Mouse (Mus musculus): ENCODE results near the gene Atp8b4.

DNA sequence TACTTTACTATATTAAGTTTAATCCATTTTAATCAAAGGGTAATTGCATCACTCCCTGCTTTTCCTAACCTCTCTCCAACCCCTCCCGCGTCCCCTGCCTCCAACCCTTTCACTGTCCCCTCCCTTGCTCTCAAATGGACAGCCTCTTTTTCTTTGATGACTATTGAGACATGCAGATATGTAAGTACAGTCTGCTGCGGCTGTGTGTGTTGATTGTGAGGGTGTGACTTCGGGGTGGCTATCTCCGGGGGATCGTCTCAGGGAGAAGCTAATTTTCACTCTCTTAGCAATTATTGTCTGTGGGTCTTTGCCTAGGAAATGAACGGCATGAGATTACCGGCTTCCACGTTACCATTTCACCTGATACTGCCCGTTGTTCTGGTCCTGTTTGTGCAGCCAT is 21.0 kb upstream of the Atp8b4 start:
- TF ChIP-seq EP300 (IDR thresholded peaks at IDR 0.05; ENCODE audit: insufficient read depth, low read depth, low read length) = no peak
- TF ChIP-seq CTCF (IDR thresholded peaks at IDR 0.05; ENCODE audit: low read depth, low read length) = no peak

Data from ES-Bruce4 (cell line).